Mouse (Mus musculus) neural tube, embryonic 13.5 days (tissue): ENCODE results near the gene Cmtm3. TPM values are rescaled to one million over a fixed set of nuclear protein-coding genes. Genes with fewer than 3 reads are reported as not detected.

Experiments
- ATAC-seq: fragments of 200-750 bp; cut with Nextera tagmentation; 2 replicates; pipeline ENCODE4 v1.8.0; 2017; ENCODE audit warnings: low read depth, mild to moderate bottlenecking, moderate TSS enrichment, moderate library complexity
- H3K27ac ChIP-seq: fragments of 300-500 bp; sonication (generic); replicated peaks from 2 replicates; pipeline ENCODE4 v1.5.1; 2015; ENCODE audit warnings: moderate library complexity, mild to moderate bottlenecking, inconsistent platforms
- H3K27me3 ChIP-seq: fragments of 300-500 bp; sonication (generic); 2 replicates; pipeline ENCODE4 v1.6.1; 2015; ENCODE audit warnings: mild to moderate bottlenecking, inconsistent platforms
- H3K36me3 ChIP-seq: fragments of 300-500 bp; sonication (generic); 2 replicates; pipeline ENCODE4 v1.6.1; 2015; ENCODE audit warnings: mild to moderate bottlenecking, inconsistent platforms
- H3K4me1 ChIP-seq: fragments of 300-500 bp; sonication (generic); replicated peaks from 2 replicates; pipeline ENCODE4 v1.6.1; 2015; ENCODE audit warnings: inconsistent platforms
- H3K4me2 ChIP-seq: fragments of 300-500 bp; sonication (generic); 2 replicates; pipeline ENCODE4 v1.6.1; 2015; ENCODE audit warnings: inconsistent platforms, mild to moderate bottlenecking, moderate library complexity
- H3K4me3 ChIP-seq: fragments of 300-500 bp; sonication (generic); 2 replicates; pipeline ENCODE4 v1.5.1; 2015; ENCODE audit warnings: mild to moderate bottlenecking, inconsistent platforms
- H3K9ac ChIP-seq: fragments of 300-500 bp; sonication (generic); 2 replicates; pipeline ENCODE4 v1.6.1; 2015; ENCODE audit warnings: moderate library complexity, mild to moderate bottlenecking, inconsistent platforms
- H3K9me3 ChIP-seq: fragments of 300-500 bp; sonication (generic); 2 replicates; pipeline ENCODE4 v1.6.1; 2016; ENCODE audit warnings: inconsistent platforms
- WGBS: fragments of 180-500 bp; shearing (Covaris S2); methylation state at CpG from one replicate; pipeline ENCODE4 v1.1.7; 2015; 5-methylcytosine and 5-hydroxymethylcytosine counted together
- polyA plus RNA-seq: library from polyadenylated mRNA; unstranded; fragments of >200 nt; fragmentation: Nextera tagmentation; extraction: Ambion mirVana; gene quantifications from 2 replicates; pipeline ENCODE4 v1.2.1, GENCODE M21; 2015

The Cmtm3 gene
- polyA plus RNA-seq, 1 experiment from 2014 or later: 54.3 TPM

DNA sequence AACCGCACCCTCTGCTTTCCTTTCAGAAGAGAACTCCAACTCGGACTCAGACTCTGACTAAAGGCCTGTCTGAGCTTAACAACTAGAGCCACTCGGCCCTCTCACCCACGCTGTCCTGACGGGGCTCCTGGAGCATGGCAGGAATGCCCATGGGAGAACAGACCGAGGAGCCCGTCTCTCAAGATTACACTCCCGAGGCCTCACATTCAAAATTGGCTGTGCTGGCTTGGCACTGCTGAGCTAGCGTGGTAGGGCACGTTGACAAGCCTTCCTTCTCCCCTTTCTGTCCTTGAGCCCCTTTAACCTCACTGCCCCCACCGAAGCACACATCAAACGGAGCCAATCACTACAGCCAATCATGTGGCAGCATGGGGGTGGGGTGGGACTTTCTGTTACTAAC is 7.5 kb downstream of the Cmtm3 start:
- Histone ChIP-seq H3K27me3 (no peaks in the 10 kb centered on the region), H3K27ac (no peak overlapping the region), H3K9ac (no peak overlapping the region), H3K9me3 (no peaks in the 10 kb centered on the region), H3K36me3 (peaks cover 9% of the 10 kb centered on the region; the same call in 1 of the 2 replicates), H3K4me3 (no peak overlapping the region), H3K4me1 (peaks cover 8% of the 10 kb centered on the region; the same call in 1 of the 2 replicates), H3K4me2 (no peak overlapping the region)
- 57% methylated on average over 12 of the region's 12 CpGs for WGBS
- ATAC-seq: no peak

DNA sequence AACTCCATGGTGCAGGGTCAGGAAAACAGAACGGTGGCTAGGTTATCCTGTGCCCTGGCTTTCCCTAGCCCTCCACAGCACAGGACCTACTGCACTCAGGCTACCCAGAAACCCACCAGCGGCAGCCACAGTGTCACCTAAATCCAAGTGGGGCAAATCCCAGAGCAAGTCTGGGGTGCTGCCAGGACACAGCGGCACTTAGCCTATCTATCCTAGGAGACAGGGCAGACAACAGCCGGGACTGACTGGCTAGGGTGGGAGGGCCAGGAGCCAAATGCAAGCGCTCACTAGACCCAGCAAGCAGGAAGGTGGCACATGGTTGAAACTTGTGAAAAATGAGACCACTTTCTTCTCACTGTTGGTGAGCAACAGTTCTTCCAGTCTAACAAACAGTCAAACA is 9.8 kb downstream of the Cmtm3 start:
- no peak for ATAC-seq
- H3K4me2 ChIP-seq: no peak overlapping the region
- H3K27ac ChIP-seq: no peak overlapping the region
- H3K36me3 ChIP-seq: peaks cover 9% of the 10 kb centered on the region; the same call in 1 of the 2 replicates
- H3K27me3 ChIP-seq: no peaks in the 10 kb centered on the region
- peaks cover 4% of the 10 kb centered on the region; the same call in 1 of the 2 replicates for H3K4me1 ChIP-seq
- no peaks in the 10 kb centered on the region for H3K9me3 ChIP-seq
- 87% methylated on average over 5 of the region's 5 CpGs for WGBS
- H3K4me3 ChIP-seq: no peak overlapping the region
- H3K9ac ChIP-seq: no peak overlapping the region

DNA sequence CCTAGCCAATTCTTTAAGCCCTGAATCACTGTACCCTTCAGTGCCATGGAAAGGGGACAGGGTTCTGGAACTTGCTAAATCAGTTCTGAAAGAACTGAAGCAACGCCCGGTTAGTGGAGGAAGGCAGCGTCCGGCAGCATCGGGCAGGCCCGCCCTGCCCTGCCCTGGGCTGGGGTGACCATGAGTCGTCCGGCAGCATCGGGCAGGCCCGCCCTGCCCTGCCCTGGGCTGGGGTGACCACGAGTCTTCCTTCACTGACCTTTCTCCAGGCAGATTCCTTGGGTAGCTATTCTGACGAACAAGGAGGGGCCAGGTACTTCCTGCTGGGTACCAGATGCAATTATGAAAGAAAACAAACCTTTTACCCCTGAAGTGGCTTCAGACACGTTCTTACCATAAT is 10.8 kb downstream of the Cmtm3 start:
- peaks cover 4% of the 10 kb centered on the region; the same call in 1 of the 2 replicates for H3K4me1 ChIP-seq
- H3K27ac ChIP-seq: no peak overlapping the region
- H3K27me3 ChIP-seq: no peaks in the 10 kb centered on the region
- H3K4me2 ChIP-seq: no peak overlapping the region
- H3K9ac ChIP-seq: no peak overlapping the region
- 90% methylated on average over 13 of the region's 13 CpGs for WGBS
- peaks cover 19% of the 10 kb centered on the region for H3K36me3 ChIP-seq
- no peaks in the 10 kb centered on the region for H3K9me3 ChIP-seq
- H3K4me3 ChIP-seq: no peak overlapping the region
- no peak for ATAC-seq

DNA sequence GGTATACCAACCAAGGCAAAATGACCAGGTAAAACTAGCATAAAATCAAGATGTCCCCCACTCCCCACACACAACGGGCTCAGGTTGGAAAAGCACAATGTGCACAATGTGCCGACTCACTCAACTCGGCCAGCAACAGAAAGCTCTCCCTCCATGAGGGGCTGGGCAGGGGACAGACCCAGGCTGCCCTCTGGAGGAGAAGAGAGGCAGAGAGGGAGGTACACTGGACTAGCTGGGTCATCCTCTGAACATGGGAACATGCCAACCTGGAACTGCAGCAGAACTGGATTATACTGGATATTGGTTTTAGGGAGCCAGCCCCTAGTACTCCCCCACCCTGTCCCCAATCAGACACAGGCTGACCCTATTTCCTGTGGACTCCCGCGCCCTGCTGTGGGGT is 14.0 kb downstream of the Cmtm3 start:
- Histone ChIP-seq H3K9ac (no peak overlapping the region), H3K36me3 (peaks cover 18% of the 10 kb centered on the region), H3K9me3 (no peaks in the 10 kb centered on the region), H3K4me2 (no peak overlapping the region), H3K27ac (peak overlapping the region; percentile 28; the same call in 1 of the 2 replicates), H3K4me3 (no peak overlapping the region), H3K4me1 (no peaks in the 10 kb centered on the region; the same call in 1 of the 2 replicates), H3K27me3 (no peaks in the 10 kb centered on the region)
- 59% methylated on average over 5 of the region's 5 CpGs for WGBS
- ATAC-seq: peak; percentile 63; the same call in 1 of the 2 replicates

DNA sequence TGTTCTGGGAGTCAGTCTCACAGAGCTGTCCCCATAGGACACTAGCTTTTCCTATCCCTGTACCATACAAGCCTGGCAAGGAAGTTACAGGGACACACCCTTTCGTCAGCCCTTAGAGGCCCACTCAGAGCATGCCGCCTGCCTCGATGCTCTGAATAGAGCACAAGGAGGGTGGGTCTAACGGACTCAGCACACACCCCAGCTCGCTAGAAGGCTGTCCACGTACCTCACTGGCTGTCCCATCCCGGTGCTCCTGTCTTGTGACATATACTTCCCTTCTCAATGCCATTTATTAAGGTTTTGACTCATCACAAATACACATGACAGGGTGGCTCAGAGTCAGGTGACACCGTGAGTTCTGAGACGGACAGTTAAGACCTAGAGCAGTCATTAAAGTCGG is 15.3 kb downstream of the Cmtm3 start:
- WGBS: 93% methylated on average over 10 of the region's 10 CpGs
- no peak for ATAC-seq

DNA sequence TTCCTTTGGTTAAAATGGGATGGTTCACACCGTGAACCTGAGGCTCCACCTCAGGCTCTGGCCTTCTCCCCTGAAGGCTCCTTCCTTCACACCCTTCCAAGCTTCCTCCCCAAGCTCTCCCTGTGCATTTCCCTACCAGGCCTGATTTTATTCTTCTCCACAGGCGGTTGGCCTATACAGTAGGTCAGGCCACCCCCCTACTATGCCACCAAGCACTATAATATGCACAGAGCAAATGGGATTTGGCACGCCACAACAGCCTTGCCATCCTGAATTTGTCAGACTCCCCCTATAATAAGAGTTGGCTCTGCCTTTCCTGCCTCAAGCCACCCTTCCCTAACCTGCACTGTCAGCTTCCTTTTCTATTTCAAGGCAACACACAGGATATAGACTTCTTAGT is 19.4 kb downstream of the Cmtm3 start:
- Histone ChIP-seq H3K9ac (no peak overlapping the region), H3K36me3 (peaks cover 15% of the 10 kb centered on the region), H3K4me3 (no peak overlapping the region), H3K4me2 (no peak overlapping the region), H3K27ac (no peak overlapping the region), H3K27me3 (no peaks in the 10 kb centered on the region), H3K9me3 (no peaks in the 10 kb centered on the region), H3K4me1 (peaks cover 7% of the 10 kb centered on the region)
- 72% methylated on average over 3 of the region's 3 CpGs for WGBS
- ATAC-seq: no peak

More for the DNA sequence above, 15.3 kb downstream of the Cmtm3 start:
- Histone ChIP-seq H3K36me3 (peaks cover 18% of the 10 kb centered on the region), H3K4me2 (no peak overlapping the region), H3K27ac (no peak overlapping the region), H3K9ac (no peak overlapping the region), H3K4me1 (peaks cover 1% of the 10 kb centered on the region), H3K9me3 (no peaks in the 10 kb centered on the region), H3K4me3 (no peak overlapping the region), H3K27me3 (no peaks in the 10 kb centered on the region)

DNA sequence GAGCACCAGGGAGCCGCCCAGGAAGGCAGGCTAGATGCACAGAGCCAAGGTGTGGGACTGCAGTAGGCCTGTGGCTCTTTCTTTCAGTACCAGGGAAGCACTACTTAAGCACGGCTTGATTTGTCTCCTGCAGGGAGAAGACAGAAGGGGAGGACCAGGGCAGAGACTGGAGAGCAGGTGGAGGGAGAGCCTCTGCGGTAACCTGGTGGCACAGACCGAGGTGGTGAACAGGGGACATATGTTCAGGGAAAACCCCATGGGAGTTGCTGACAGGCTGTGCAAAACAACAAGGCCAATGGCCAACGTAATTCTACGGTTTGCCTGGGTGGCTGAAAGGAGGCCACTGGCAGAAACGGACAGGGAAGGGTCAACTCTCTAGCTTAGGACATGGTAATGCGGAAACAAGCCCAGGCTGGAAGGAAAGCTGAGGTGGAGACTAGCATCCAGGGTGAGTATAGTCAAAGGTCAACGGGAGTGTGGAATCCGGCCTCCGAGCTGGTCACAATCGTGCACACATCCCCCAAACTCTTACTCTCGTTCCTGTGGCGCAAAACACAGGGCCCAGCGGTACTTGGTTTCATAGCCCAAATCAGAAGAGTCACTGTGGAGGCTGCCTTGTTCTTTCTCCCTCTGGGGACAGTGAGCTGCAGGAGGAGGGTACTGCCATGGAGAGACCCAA is 20.7 kb downstream of the Cmtm3 start:
- Histone ChIP-seq H3K9me3 (no peaks in the 10 kb centered on the region), H3K4me1 (peaks cover 7% of the 10 kb centered on the region), H3K27ac (no peak overlapping the region), H3K4me2 (no peak overlapping the region), H3K4me3 (no peak overlapping the region), H3K27me3 (no peaks in the 10 kb centered on the region), H3K9ac (no peak overlapping the region), H3K36me3 (peaks cover 6% of the 10 kb centered on the region)
- no peak for ATAC-seq
- WGBS: 71% methylated on average over 15 of the region's 15 CpGs

DNA sequence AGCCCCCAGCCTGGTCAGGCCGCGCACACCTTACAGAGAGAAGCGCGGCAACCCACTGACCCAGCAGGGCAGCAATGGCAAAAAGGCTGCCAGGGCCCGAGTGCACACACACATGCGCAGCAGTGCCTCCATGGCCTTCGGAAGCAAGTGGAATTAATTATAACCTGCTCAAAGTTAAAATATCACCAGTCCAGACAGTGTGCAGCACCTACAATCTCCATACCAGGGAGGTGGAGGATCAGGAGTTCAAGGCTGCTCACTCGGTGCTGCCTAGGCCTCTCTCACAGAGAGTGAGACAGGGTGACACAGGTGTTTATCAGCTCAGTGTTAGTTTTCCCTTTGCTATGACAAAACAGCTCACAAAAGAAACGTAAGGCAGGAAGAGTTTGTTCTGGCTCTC is 26.5 kb downstream of the Cmtm3 start:
- H3K4me3 ChIP-seq: no peak overlapping the region
- 94% methylated on average over 9 of the region's 9 CpGs for WGBS
- H3K9me3 ChIP-seq: no peaks in the 10 kb centered on the region
- no peak overlapping the region for H3K9ac ChIP-seq
- no peak for ATAC-seq
- H3K4me2 ChIP-seq: no peak overlapping the region
- no peaks in the 10 kb centered on the region for H3K36me3 ChIP-seq
- H3K4me1 ChIP-seq: peaks cover 26% of the 10 kb centered on the region
- H3K27ac ChIP-seq: no peak overlapping the region
- no peaks in the 10 kb centered on the region for H3K27me3 ChIP-seq

DNA sequence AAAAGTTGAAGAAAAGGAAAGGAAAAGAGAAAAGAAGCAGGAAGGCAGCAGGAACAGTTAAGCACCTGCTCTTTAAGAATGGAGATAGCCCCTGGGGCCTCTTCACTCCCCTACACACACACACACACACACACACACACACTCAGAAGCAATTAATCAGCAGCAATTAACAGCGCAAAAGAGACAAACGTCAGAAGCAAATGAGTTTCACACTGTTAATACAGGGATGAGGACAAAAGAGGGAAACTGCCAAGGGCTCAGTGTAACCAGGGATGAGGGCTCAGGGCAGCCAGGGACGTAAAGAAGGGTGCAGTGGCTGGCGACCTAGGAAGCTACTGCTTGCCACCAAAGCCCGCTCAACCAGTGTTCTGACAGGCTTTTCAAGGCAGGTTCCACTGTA is 28.2 kb downstream of the Cmtm3 start:
- 19% methylated on average over 5 of the region's 5 CpGs for WGBS
- Histone ChIP-seq H3K9ac (no peak overlapping the region), H3K27me3 (no peaks in the 10 kb centered on the region), H3K4me1 (peaks cover 26% of the 10 kb centered on the region), H3K9me3 (no peaks in the 10 kb centered on the region), H3K27ac (no peak overlapping the region), H3K36me3 (no peaks in the 10 kb centered on the region), H3K4me2 (no peak overlapping the region), H3K4me3 (no peak overlapping the region)
- peak; percentile 57 for ATAC-seq

DNA sequence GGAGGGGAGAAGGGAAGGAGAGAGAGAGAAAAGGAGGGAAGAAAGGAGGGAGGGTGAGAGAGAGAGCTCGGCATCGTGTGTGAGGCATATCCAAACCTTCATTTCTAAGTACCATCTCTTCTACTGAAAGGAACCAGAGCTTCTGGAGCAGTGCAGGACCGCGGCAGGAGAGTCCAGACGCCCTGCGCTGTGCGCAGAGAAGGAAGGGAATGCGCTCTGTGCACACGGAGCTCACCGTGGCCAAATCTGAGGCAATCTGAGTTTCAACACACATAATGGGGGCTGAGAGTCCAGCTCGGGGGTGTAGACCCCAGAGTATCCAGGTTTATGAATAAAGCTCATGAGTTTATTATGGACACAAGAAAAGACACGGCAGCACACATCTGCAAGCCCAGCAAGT is 30.4 kb downstream of the Cmtm3 start:
- 81% methylated on average over 12 of the region's 12 CpGs for WGBS
- Histone ChIP-seq H3K4me2 (no peak overlapping the region), H3K4me1 (peaks cover 32% of the 10 kb centered on the region), H3K9me3 (no peaks in the 10 kb centered on the region), H3K36me3 (no peaks in the 10 kb centered on the region), H3K9ac (no peak overlapping the region), H3K4me3 (no peak overlapping the region), H3K27me3 (no peaks in the 10 kb centered on the region), H3K27ac (no peak overlapping the region)
- no peak for ATAC-seq

DNA sequence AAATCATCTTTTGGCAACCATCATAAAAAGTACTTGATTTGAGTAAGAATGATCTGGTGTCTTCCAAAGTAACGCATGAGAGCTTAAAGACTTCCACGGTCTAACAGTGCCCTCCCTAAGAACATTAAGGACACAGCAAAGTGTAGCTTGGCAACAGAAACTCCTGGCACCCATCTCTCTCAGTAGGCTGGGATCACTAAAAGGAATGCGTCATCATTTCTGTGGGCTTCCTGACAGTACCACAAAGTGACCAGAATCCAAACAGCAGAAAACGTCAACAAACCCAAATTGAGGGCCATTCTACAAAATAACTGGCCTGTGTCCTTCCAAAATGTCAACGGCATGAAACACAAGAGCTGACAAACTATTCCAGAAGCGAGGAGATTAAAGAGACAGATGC is 30.9 kb downstream of the Cmtm3 start:
- Histone ChIP-seq H3K4me1 (peaks cover 37% of the 10 kb centered on the region), H3K27ac (no peak overlapping the region), H3K4me3 (no peak overlapping the region), H3K9me3 (no peaks in the 10 kb centered on the region), H3K36me3 (no peaks in the 10 kb centered on the region), H3K9ac (no peak overlapping the region), H3K4me2 (no peak overlapping the region), H3K27me3 (no peaks in the 10 kb centered on the region)
- no peak for ATAC-seq
- 62% methylated on average over 6 of the region's 6 CpGs for WGBS

DNA sequence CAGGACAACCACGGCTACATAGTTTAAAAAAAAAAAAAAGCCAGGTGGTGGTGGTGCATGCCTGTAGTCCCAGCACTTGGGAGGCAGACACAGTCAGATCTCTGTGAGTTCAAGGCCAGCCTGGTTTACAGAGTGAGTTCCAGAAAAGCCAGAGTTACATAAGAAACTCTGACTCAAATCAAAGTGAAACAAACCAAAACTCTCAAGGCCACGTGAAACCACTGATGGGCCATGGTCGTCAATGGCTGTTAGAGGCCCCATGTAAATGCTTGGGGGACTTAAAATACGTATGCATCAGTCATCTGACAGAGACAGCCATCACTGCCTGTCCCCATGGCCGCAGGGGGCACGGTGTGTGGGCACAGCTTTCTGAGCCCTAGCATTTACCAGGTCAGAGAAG is 31.9 kb downstream of the Cmtm3 start:
- H3K9ac ChIP-seq: no peak overlapping the region
- WGBS: 92% methylated on average over 6 of the region's 6 CpGs

DNA sequence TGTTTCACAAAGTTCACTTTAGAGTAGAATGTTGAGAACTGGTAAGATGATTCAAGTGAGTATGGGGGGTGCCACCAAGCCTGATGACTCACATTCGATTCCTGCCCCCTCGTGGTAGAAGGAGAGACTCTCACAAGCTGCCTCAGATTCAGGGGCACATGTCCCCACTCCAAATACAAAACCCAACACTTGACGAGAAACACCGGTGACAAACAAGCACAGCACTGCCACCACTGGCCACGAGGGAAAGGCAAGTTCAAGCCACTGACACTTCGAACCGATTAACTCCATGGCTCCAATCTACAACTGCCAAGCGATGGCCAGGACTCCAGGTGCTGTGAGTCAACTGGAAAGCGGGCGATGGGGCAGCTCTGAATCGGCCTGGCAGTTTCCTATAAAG is 34.6 kb downstream of the Cmtm3 start:
- no peak for ATAC-seq
- Histone ChIP-seq H3K9me3 (no peaks in the 10 kb centered on the region), H3K4me3 (no peak overlapping the region), H3K9ac (no peak overlapping the region), H3K4me1 (peaks cover 36% of the 10 kb centered on the region), H3K4me2 (no peak overlapping the region), H3K27ac (no peak overlapping the region), H3K36me3 (no peaks in the 10 kb centered on the region), H3K27me3 (no peaks in the 10 kb centered on the region)
- 86% methylated on average over 11 of the region's 11 CpGs for WGBS

More for the DNA sequence above, 31.9 kb downstream of the Cmtm3 start:
- Histone ChIP-seq H3K4me1 (peaks cover 47% of the 10 kb centered on the region), H3K27me3 (no peaks in the 10 kb centered on the region), H3K36me3 (no peaks in the 10 kb centered on the region), H3K4me2 (no peak overlapping the region), H3K27ac (no peak overlapping the region), H3K9me3 (no peaks in the 10 kb centered on the region), H3K4me3 (no peak overlapping the region)
- ATAC-seq: no peak
